Mouse (Mus musculus) gastrocnemius, postnatal 4 days (tissue): ENCODE measurements around the gene Sort1. TPM values are rescaled to one million over a fixed set of nuclear protein-coding genes. Genes with fewer than 3 reads are reported as not detected.

ENCODE experiments used
- total RNA-seq, 2 experiments: library from RNA; stranded (reverse); gene quantifications; 2 replicates each; pipeline ENCODE4 v1.2.3; 2021

The Sort1 gene
- total RNA-seq, 2 experiments from 2014 or later, result 54.6 to 59.9 TPM

Other genes with a start within 250 kb of the Sort1 start
- gene Gstm4, start 239.2 kb upstream of the Sort1 start, total RNA-seq, result 1 to 10 TPM; 7.9 to 9.8 TPM
- gene Ampd2, start 197.4 kb upstream of the Sort1 start, total RNA-seq, result 10 to 100 TPM; 20.2 to 22.2 TPM
- gene Gnat2, start 191.3 kb upstream of the Sort1 start, total RNA-seq, result under 1 TPM; 0.31 to 0.49 TPM
- 10 to 100 TPM; 56.6 to 60.5 TPM for gene Gnai3, start 137.9 kb upstream of the Sort1 start, total RNA-seq
- under 1 TPM; 0.18 to 0.22 TPM for gene Gpr61, start 129.2 kb upstream of the Sort1 start, total RNA-seq
- 10 to 100 TPM; 27.9 to 32.2 TPM for gene Amigo1, start 97.7 kb upstream of the Sort1 start, total RNA-seq
- 1 to 10 TPM; 4.5 to 6.1 TPM for gene Cyb561d1, start 82.9 kb upstream of the Sort1 start, total RNA-seq
- gene Atxn7l2, start 73.1 kb upstream of the Sort1 start, total RNA-seq, result 10 to 100 TPM; 16.4 to 27.7 TPM
- gene Sypl2, start 57.4 kb upstream of the Sort1 start, total RNA-seq, result 100 to 1,000 TPM; 441 to 517 TPM
- gene Psma5, start 27.2 kb upstream of the Sort1 start, total RNA-seq, result 100 to 1,000 TPM; 126 to 128 TPM
- gene Mybphl, start 80.8 kb downstream of the Sort1 start, total RNA-seq, result not detected
- gene Psrc1, start 99.8 kb downstream of the Sort1 start, total RNA-seq, result 1 to 10 TPM; 4.1 to 6.0 TPM
- gene Celsr2, start 131.5 kb downstream of the Sort1 start, total RNA-seq, result 1 to 10 TPM; 3.0 to 5.9 TPM
- gene Sars, start 161.1 kb downstream of the Sort1 start, total RNA-seq, result 100 to 1,000 TPM; 107 to 113 TPM